Mouse (Mus musculus) kidney, embryonic 14.5 days (tissue): ENCODE data around the gene Tiam2. TPM values are rescaled to one million over a fixed set of nuclear protein-coding genes. Genes with fewer than 3 reads are reported as not detected.

ENCODE experiments used
- ATAC-seq: fragments of 200-750 bp; cut with Nextera tagmentation; 2 replicates; pipeline ENCODE4 v1.8.0; 2017; ENCODE audit warnings: moderate number of reproducible peaks, mild to moderate bottlenecking, moderate TSS enrichment, moderate library complexity; ENCODE audit not compliant: low FRiP score, low TSS enrichment
- H3K27ac ChIP-seq: fragments of 300-500 bp; sonication (generic); 2 replicates; pipeline ENCODE4 v1.5.1; 2014; ENCODE audit warnings: low read depth, mild to moderate bottlenecking, low read length, moderate library complexity, mixed read lengths
- H3K27me3 ChIP-seq: fragments of 300-500 bp; sonication (generic); 2 replicates; pipeline ENCODE4 v1.6.1; 2014; ENCODE audit warnings: mild to moderate bottlenecking, low read length; ENCODE audit not compliant: control insufficient read depth, insufficient read depth
- H3K36me3 ChIP-seq: fragments of 300-500 bp; sonication (generic); 2 replicates; pipeline ENCODE4 v1.6.1; 2014; ENCODE audit warnings: low read length, mixed read lengths; ENCODE audit not compliant: control insufficient read depth, insufficient read depth
- H3K4me1 ChIP-seq: fragments of 300-500 bp; sonication (generic); 2 replicates; pipeline ENCODE4 v1.6.1; 2014; ENCODE audit warnings: low read length, mixed read lengths; ENCODE audit not compliant: control insufficient read depth, insufficient read depth
- H3K4me2 ChIP-seq: fragments of 300-500 bp; sonication (generic); replicated peaks from 2 replicates; pipeline ENCODE4 v1.6.1; 2014; ENCODE audit warnings: low read depth, mild to moderate bottlenecking, low read length
- H3K4me3 ChIP-seq: fragments of 300-500 bp; sonication (generic); 2 replicates; pipeline ENCODE4 v1.5.1; 2014; ENCODE audit warnings: mild to moderate bottlenecking, low read length
- H3K9ac ChIP-seq: fragments of 300-500 bp; sonication (generic); 2 replicates; pipeline ENCODE4 v1.6.1; 2014; ENCODE audit warnings: low read depth, mild to moderate bottlenecking, low read length, moderate library complexity
- H3K9me3 ChIP-seq: fragments of 300-500 bp; sonication (generic); 2 replicates; pipeline ENCODE4 v1.6.1; 2016; ENCODE audit warnings: low read length; ENCODE audit not compliant: control insufficient read depth
- WGBS: fragments of 180-500 bp; shearing (Covaris S2); extraction: QIAGEN DNeasy Blood & Tissue Kit; methylation state at CpG from one replicate; pipeline ENCODE4 v1.1.7; 2014; 5-methylcytosine and 5-hydroxymethylcytosine counted together
- polyA plus RNA-seq: library from polyadenylated mRNA; unstranded; fragments of >200 nt; fragmentation: Nextera tagmentation; extraction: Ambion mirVana; gene quantifications from 2 replicates; pipeline ENCODE4 v1.2.1, GENCODE M21; 2014

Tiam2 gene
- polyA plus RNA-seq, 1 experiment from 2014 or later = 4.5 TPM

- H3K4me1 ChIP-seq = no peaks in the 10 kb centered on the region
- no peak overlapping the region for H3K4me3 ChIP-seq
- H3K4me2 ChIP-seq = no peak overlapping the region
- H3K27ac ChIP-seq = no peak overlapping the region
- no peak for ATAC-seq
- WGBS = 49% methylated on average over 1 of the region's 1 CpGs
- no peaks in the 10 kb centered on the region for H3K9me3 ChIP-seq
- no peaks in the 10 kb centered on the region for H3K36me3 ChIP-seq
- no peak overlapping the region for H3K9ac ChIP-seq
- no peaks in the 10 kb centered on the region for H3K27me3 ChIP-seq
These were observed 42.0 kb downstream of the Tiam2 start for GRCm38 (mm10) chr17:3368386-3368785.

- Histone ChIP-seq H3K4me2 (no peak overlapping the region), H3K4me1 (no peaks in the 10 kb centered on the region), H3K27me3 (no peaks in the 10 kb centered on the region), H3K9me3 (no peaks in the 10 kb centered on the region), H3K9ac (no peak overlapping the region), H3K27ac (no peak overlapping the region), H3K4me3 (no peak overlapping the region), H3K36me3 (no peaks in the 10 kb centered on the region)
- WGBS = 75% methylated on average over 4 of the region's 4 CpGs
- ATAC-seq = no peak
These were observed 43.3 kb downstream of the Tiam2 start for GRCm38 (mm10) chr17:3369631-3370030.

GRCm38 (mm10) chr17:3378606-3379005 lies 52.2 kb downstream of the Tiam2 start:
- Histone ChIP-seq H3K27ac (no peak overlapping the region), H3K36me3 (no peaks in the 10 kb centered on the region), H3K4me1 (no peaks in the 10 kb centered on the region), H3K4me3 (no peak overlapping the region), H3K9me3 (no peaks in the 10 kb centered on the region), H3K27me3 (no peaks in the 10 kb centered on the region), H3K9ac (no peak overlapping the region), H3K4me2 (no peak overlapping the region)
- 59% methylated on average over 2 of the region's 2 CpGs for WGBS
- ATAC-seq = no peak

GRCm38 (mm10) chr17:3379753-3380588 lies 53.6 kb downstream of the Tiam2 start:
- no peaks in the 10 kb centered on the region for H3K4me1 ChIP-seq
- H3K4me3 ChIP-seq = no peak overlapping the region
- no peak overlapping the region for H3K4me2 ChIP-seq
- WGBS = 41% methylated on average over 9 of the region's 13 CpGs
- no peaks in the 10 kb centered on the region for H3K36me3 ChIP-seq
- no peaks in the 10 kb centered on the region for H3K27me3 ChIP-seq
- no peaks in the 10 kb centered on the region for H3K9me3 ChIP-seq
- H3K27ac ChIP-seq = no peak overlapping the region
- ATAC-seq = no peak
- no peak overlapping the region for H3K9ac ChIP-seq

GRCm38 (mm10) chr17:3385391-3385790 lies 59.0 kb downstream of the Tiam2 start:
- H3K4me2 ChIP-seq = no peak overlapping the region
- no peak overlapping the region for H3K4me3 ChIP-seq
- no peaks in the 10 kb centered on the region for H3K4me1 ChIP-seq
- 78% methylated on average over 1 of the region's 1 CpGs for WGBS
- ATAC-seq = no peak
- no peak overlapping the region for H3K9ac ChIP-seq
- H3K9me3 ChIP-seq = no peaks in the 10 kb centered on the region
- no peaks in the 10 kb centered on the region for H3K27me3 ChIP-seq
- no peaks in the 10 kb centered on the region for H3K36me3 ChIP-seq
- H3K27ac ChIP-seq = no peak overlapping the region

- Histone ChIP-seq H3K27me3 (no peaks in the 10 kb centered on the region), H3K27ac (no peak overlapping the region), H3K9me3 (no peaks in the 10 kb centered on the region), H3K4me2 (no peak overlapping the region), H3K4me1 (no peaks in the 10 kb centered on the region), H3K9ac (no peak overlapping the region), H3K4me3 (no peak overlapping the region), H3K36me3 (no peaks in the 10 kb centered on the region)
- 49% methylated on average over 4 of the region's 4 CpGs for WGBS
- ATAC-seq = no peak
These were observed 61.4 kb downstream of the Tiam2 start for GRCm38 (mm10) chr17:3387819-3388218.

- Histone ChIP-seq H3K9me3 (no peaks in the 10 kb centered on the region), H3K4me3 (no peak overlapping the region), H3K4me2 (no peak overlapping the region), H3K27ac (no peak overlapping the region), H3K9ac (no peak overlapping the region), H3K36me3 (no peaks in the 10 kb centered on the region), H3K27me3 (no peaks in the 10 kb centered on the region), H3K4me1 (no peaks in the 10 kb centered on the region)
- WGBS = 84% methylated on average over 4 of the region's 4 CpGs
- ATAC-seq = no peak
These were observed 63.4 kb downstream of the Tiam2 start for GRCm38 (mm10) chr17:3389741-3390140.

- no peak overlapping the region for H3K9ac ChIP-seq
- no peak overlapping the region for H3K27ac ChIP-seq
- no peak overlapping the region for H3K4me3 ChIP-seq
- no peaks in the 10 kb centered on the region for H3K27me3 ChIP-seq
- 96% methylated on average over 2 of the region's 2 CpGs for WGBS
- H3K36me3 ChIP-seq = no peaks in the 10 kb centered on the region
- H3K4me1 ChIP-seq = peaks cover 6% of the 10 kb centered on the region; the same call in 1 of the 2 replicates
- no peak overlapping the region for H3K4me2 ChIP-seq
- ATAC-seq = no peak
- no peaks in the 10 kb centered on the region for H3K9me3 ChIP-seq
These were observed 67.6 kb downstream of the Tiam2 start for GRCm38 (mm10) chr17:3393981-3394380.

GRCm38 (mm10) chr17:3394985-3395384 lies 68.6 kb downstream of the Tiam2 start:
- WGBS = 85% methylated on average over 2 of the region's 2 CpGs

More at GRCm38 (mm10) chr17:3394985-3395384, 68.6 kb downstream of the Tiam2 start:
- Histone ChIP-seq H3K9ac (no peak overlapping the region), H3K27me3 (no peaks in the 10 kb centered on the region), H3K36me3 (no peaks in the 10 kb centered on the region), H3K9me3 (no peaks in the 10 kb centered on the region), H3K4me3 (no peak overlapping the region), H3K27ac (no peak overlapping the region), H3K4me2 (no peak overlapping the region), H3K4me1 (peaks cover 6% of the 10 kb centered on the region; the same call in 1 of the 2 replicates)
- ATAC-seq = no peak
